Mouse (Mus musculus) erythroblast, embryonic 14.5 days (primary cell): ENCODE measurements around the gene Lamp2.

Experiments
- GATA1 ChIP-seq: IDR thresholded peaks from 2 replicates; pipeline ENCODE4 v1.6.1; 2012; ENCODE audit warnings: low read length, inconsistent platforms, mixed read lengths
- TAL1 ChIP-seq: IDR thresholded peaks from 3 replicates; pipeline ENCODE4 v1.6.1; 2012; ENCODE audit warnings: low read length, inconsistent platforms, mixed read lengths

DNA sequence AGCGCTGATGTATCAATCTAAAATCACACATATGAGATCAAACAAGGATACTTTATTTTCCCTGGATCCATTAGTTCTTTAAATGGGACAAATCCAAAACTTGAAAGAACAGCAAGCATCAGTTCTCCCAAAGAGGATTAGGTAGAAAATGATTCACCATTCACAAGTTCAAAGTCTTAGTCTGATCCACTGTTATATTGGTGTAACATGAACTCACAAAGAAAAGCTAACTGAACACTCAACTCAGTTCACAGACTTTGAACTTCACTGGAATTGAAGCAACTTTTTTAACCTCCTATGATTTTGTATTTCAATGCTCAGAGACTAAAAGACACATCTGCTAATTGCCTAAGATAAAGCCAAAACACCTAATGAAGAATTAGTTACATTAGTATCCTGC, 56.6 kb downstream of the Lamp2 start:
- TF ChIP-seq GATA1 (no peak), TAL1 (no peak)
